In genomic region chr5:129406259-129406658, GRCm38 (mm10) we compare ENCODE assay signal across 17 mouse cellular contexts.
DNase-seq lines count a peak whose midpoint lies in the region; TF ChIP-seq lines count a peak whose summit lies in the region.
"Had no signal": no experiment of that assay in that cellular context is flagged by ENCODE, and none has a peak within 500 bp of the region (broad histone marks: within the 10 kb centered on the region; RNA-seq: fewer than 3 reads in every experiment).

No protein-coding gene starts in this region.

- H3K36me3 ChIP-seq in limb, embryonic 10.5 days = no peaks in the 10 kb centered on the region
- H3K36me3 ChIP-seq: heart, embryonic 15.5 days; hindbrain, embryonic 10.5 days had no signal

- DNase-seq in cerebellum, postnatal 10 days = peak; percentile 69 to 77
- no peak for DNase-seq in cerebellum, postnatal 4 days (ENCODE audit: low spot score in 2 of 2)
- peak; percentile 53 for DNase-seq in left cerebral cortex, postnatal 4 days
- no peak for DNase-seq in left cerebral cortex, adult 2 months (ENCODE audit: extremely low spot score in 1 of 2, low spot score in 2 of 2)
- DNase-seq in brain, embryonic 14.5 days (ENCODE audit: low read depth) = peak; percentile 19
- no peak for DNase-seq in limb, embryonic 10.5 days (ENCODE audit: low spot score)
- no peak for DNase-seq in heart, postnatal 36 days
- DNase-seq: adrenal gland, adult 8-10 months; forebrain, postnatal 0 days; gastrocnemius, postnatal 14 days; heart, adult 2 months; heart, postnatal 14 days; kidney, adult 8-10 months had no signal

- no peaks in the 10 kb centered on the region for H3K27me3 ChIP-seq in limb, embryonic 10.5 days (ENCODE audit: low read depth, poor library complexity, severe bottlenecking)
- H3K27me3 ChIP-seq: forebrain, embryonic 13.5 days; heart, embryonic 15.5 days had no signal

- no peak overlapping the region for H3K27ac ChIP-seq in left cerebral cortex, adult 2 months
- H3K27ac ChIP-seq in limb, embryonic 10.5 days = peak overlapping the region; percentile 28; the same call in 1 of the 2 replicates
- H3K27ac ChIP-seq: forebrain, embryonic 13.5 days; heart, adult 2 months; heart, embryonic 15.5 days; hindbrain, embryonic 10.5 days; hindbrain, embryonic 14.5 days had no signal

- H3K9me3 ChIP-seq in limb, embryonic 10.5 days (replicated peaks) = no peaks in the 10 kb centered on the region
- H3K9me3 ChIP-seq: forebrain, embryonic 13.5 days; heart, embryonic 15.5 days; hindbrain, embryonic 10.5 days had no signal

- H3K4me3 ChIP-seq in left cerebral cortex, adult 2 months = no peak overlapping the region
- H3K4me3 ChIP-seq in limb, embryonic 10.5 days = no peak overlapping the region
- H3K4me3 ChIP-seq: forebrain, embryonic 13.5 days; heart, adult 2 months; heart, embryonic 15.5 days; hindbrain, embryonic 10.5 days had no signal

- TF ChIP-seq CTCF in left cerebral cortex, adult 2 months (IDR thresholded peaks at IDR 0.05) = no peak
- no peak for TF ChIP-seq CTCF in brain, embryonic 14.5 days (IDR thresholded peaks at IDR 0.05; ENCODE audit: borderline replicate concordance, extremely low read depth, insufficient read depth, insufficient read length)

- peaks cover 30% of the 10 kb centered on the region for H3K4me1 ChIP-seq in limb, embryonic 10.5 days

- intact Hi-C loops in left cerebral cortex, postnatal 4 days (cut with DNase I) = no loop called here
- intact Hi-C loops in left cerebral cortex, adult 2 months (cut with DNase I) = no loop called here
- intact Hi-C loops in heart, postnatal 36 days (cut with DNase I) = no loop called here

- WGBS in limb, embryonic 10.5 days = 78% methylated on average over 4 of the region's 4 CpGs

- TF ChIP-seq POLR2A in brain, embryonic 14.5 days (IDR thresholded peaks at IDR 0.05; ENCODE audit: borderline replicate concordance, extremely low read depth, insufficient read depth, insufficient read length, poor library complexity, severe bottlenecking) = no peak

Comparison
In these comparisons a context has a peak if more than half of its experiments do, and no peak if none do; other contexts are left out.
1. DNase-seq: peak in cerebellum, postnatal 10 days (2 of 2), left cerebral cortex, postnatal 4 days (single experiment) and brain, embryonic 14.5 days (single experiment); none in cerebellum, postnatal 4 days (0 of 2), left cerebral cortex, adult 2 months (0 of 2), limb, embryonic 10.5 days (single experiment) and heart, postnatal 36 days (0 of 2).